ENCODE assay signal across 10 mouse cellular contexts in the genomic region with DNA sequence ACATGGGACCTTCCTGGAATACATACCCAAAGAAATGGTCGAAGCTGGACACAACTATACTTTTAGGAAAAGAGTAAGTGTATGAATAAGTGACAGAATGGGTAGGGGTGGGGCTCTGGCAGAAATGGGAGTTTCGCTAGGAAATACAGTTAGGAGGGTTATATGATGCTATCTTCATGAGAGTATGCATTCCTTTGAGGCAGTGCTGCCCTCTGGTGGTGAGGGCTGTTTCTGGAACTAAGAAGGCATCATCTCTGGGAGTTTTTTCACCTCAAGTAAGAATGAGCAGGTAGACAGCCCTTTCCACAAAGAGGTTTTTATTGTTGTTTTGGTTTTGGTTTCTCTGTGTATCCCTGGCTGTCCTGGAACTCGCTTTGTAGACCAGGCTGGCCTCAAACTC. TPM values are rescaled to one million over a fixed set of nuclear protein-coding genes. Genes with fewer than 3 reads are reported as not detected.
DNase-seq lines count a peak whose midpoint lies in the region; ATAC-seq and TF ChIP-seq lines count a peak whose summit lies in the region.
"Had no signal": no experiment of that assay in that cellular context is flagged by ENCODE, and none has a peak within 500 bp of the region (broad histone marks: within the 10 kb centered on the region; RNA-seq: fewer than 3 reads in every experiment).

No protein-coding gene starts in this region.

- DNase-seq in midbrain, embryonic 11.5 days (ENCODE audit: low spot score, missing footprints) = peak; percentile 94
- peak; percentile 75 for DNase-seq in brain, embryonic 14.5 days (ENCODE audit: low read depth)
- DNase-seq in limb, embryonic 11.5 days (ENCODE audit: low spot score) = peak; percentile 78
- peak; percentile 78 for DNase-seq in retina, postnatal 1 day
- DNase-seq in urinary bladder, adult 2 months (ENCODE audit: low spot score) = peak; percentile 51

- no peak overlapping the region for H3K4me3 ChIP-seq in midbrain, embryonic 11.5 days (ENCODE audit: low read depth, low read length)
- no peak overlapping the region for H3K4me3 ChIP-seq in midbrain, embryonic 13.5 days (replicated peaks)
- no peak overlapping the region for H3K4me3 ChIP-seq in forebrain, embryonic 16.5 days (replicated peaks; ENCODE audit: low read length)
- no peak overlapping the region for H3K4me3 ChIP-seq in intestine, embryonic 15.5 days (replicated peaks)
- no peak overlapping the region for H3K4me3 ChIP-seq in limb, embryonic 11.5 days (ENCODE audit: low read depth, low read length)
- H3K4me3 ChIP-seq: stomach, embryonic 15.5 days had no signal

- WGBS in midbrain, embryonic 11.5 days = 42% methylated on average over 3 of the region's 3 CpGs
- WGBS in midbrain, embryonic 13.5 days = 59% methylated on average over 3 of the region's 3 CpGs
- 49% methylated on average over 3 of the region's 3 CpGs for WGBS in forebrain, embryonic 16.5 days
- WGBS in intestine, embryonic 15.5 days = 46% methylated on average over 3 of the region's 3 CpGs
- WGBS in limb, embryonic 11.5 days = 36% methylated on average over 3 of the region's 3 CpGs

- no peaks in the 10 kb centered on the region for H3K9me3 ChIP-seq in midbrain, embryonic 11.5 days (ENCODE audit: control insufficient read depth, low read length)
- no peaks in the 10 kb centered on the region for H3K9me3 ChIP-seq in midbrain, embryonic 13.5 days
- H3K9me3 ChIP-seq in forebrain, embryonic 16.5 days (ENCODE audit: control insufficient read depth, low read length) = no peaks in the 10 kb centered on the region
- H3K9me3 ChIP-seq in intestine, embryonic 15.5 days = no peaks in the 10 kb centered on the region
- H3K9me3 ChIP-seq in limb, embryonic 11.5 days (ENCODE audit: control insufficient read depth, low read length) = no peaks in the 10 kb centered on the region
- H3K9me3 ChIP-seq: stomach, embryonic 15.5 days had no signal

- no peak overlapping the region for H3K4me2 ChIP-seq in midbrain, embryonic 11.5 days
- H3K4me2 ChIP-seq in midbrain, embryonic 13.5 days (replicated peaks) = no peak overlapping the region
- H3K4me2 ChIP-seq in forebrain, embryonic 16.5 days (ENCODE audit: low read length) = no peak overlapping the region
- H3K4me2 ChIP-seq in intestine, embryonic 15.5 days (replicated peaks) = no peak overlapping the region
- H3K4me2 ChIP-seq in limb, embryonic 11.5 days (ENCODE audit: low read depth, severe bottlenecking) = no peak overlapping the region
- H3K4me2 ChIP-seq: stomach, embryonic 15.5 days had no signal

- peak; percentile 18; the same call in 1 of the 2 replicates for ATAC-seq in midbrain, embryonic 11.5 days (ENCODE audit: low FRiP score)
- ATAC-seq in midbrain, embryonic 13.5 days = no peak
- peak; percentile 19 for ATAC-seq in forebrain, embryonic 16.5 days
- peak; percentile 13; the same call in 1 of the 2 replicates for ATAC-seq in intestine, embryonic 15.5 days
- ATAC-seq in limb, embryonic 11.5 days (ENCODE audit: insufficient number of reproducible peaks, low FRiP score, low TSS enrichment, low read depth) = no peak

- no peak overlapping the region for H3K27ac ChIP-seq in midbrain, embryonic 11.5 days (ENCODE audit: low read depth, low read length)
- H3K27ac ChIP-seq in midbrain, embryonic 13.5 days = no peak overlapping the region
- H3K27ac ChIP-seq in forebrain, embryonic 16.5 days (ENCODE audit: low read length) = no peak overlapping the region
- no peak overlapping the region for H3K27ac ChIP-seq in intestine, embryonic 15.5 days
- H3K27ac ChIP-seq in limb, embryonic 11.5 days (replicated peaks; ENCODE audit: low read depth, low read length) = no peak overlapping the region
- H3K27ac ChIP-seq: stomach, embryonic 15.5 days had no signal

- peaks cover 4% of the 10 kb centered on the region; the same call in 1 of the 2 replicates for H3K36me3 ChIP-seq in midbrain, embryonic 11.5 days (ENCODE audit: control insufficient read depth, insufficient read depth, low read length)
- peaks cover 44% of the 10 kb centered on the region for H3K36me3 ChIP-seq in midbrain, embryonic 13.5 days
- peaks cover 21% of the 10 kb centered on the region for H3K36me3 ChIP-seq in forebrain, embryonic 16.5 days (ENCODE audit: control insufficient read depth, insufficient read depth)
- peaks cover 25% of the 10 kb centered on the region for H3K36me3 ChIP-seq in intestine, embryonic 15.5 days
- peaks cover 11% of the 10 kb centered on the region for H3K36me3 ChIP-seq in limb, embryonic 11.5 days (ENCODE audit: control insufficient read depth, insufficient read depth, low read length)

- no peak for TF ChIP-seq POLR2A in brain, embryonic 14.5 days (IDR thresholded peaks at IDR 0.05; ENCODE audit: borderline replicate concordance, extremely low read depth, insufficient read depth, insufficient read length, poor library complexity, severe bottlenecking)

- H3K9ac ChIP-seq in midbrain, embryonic 11.5 days (ENCODE audit: low read length) = no peak overlapping the region
- no peak overlapping the region for H3K9ac ChIP-seq in midbrain, embryonic 13.5 days (replicated peaks)
- H3K9ac ChIP-seq in forebrain, embryonic 16.5 days (replicated peaks; ENCODE audit: low read depth, low read length) = no peak overlapping the region
- H3K9ac ChIP-seq in intestine, embryonic 15.5 days = no peak overlapping the region
- no peak overlapping the region for H3K9ac ChIP-seq in limb, embryonic 11.5 days (ENCODE audit: low read length)
- H3K9ac ChIP-seq: stomach, embryonic 15.5 days had no signal

- TF ChIP-seq CTCF in brain, embryonic 14.5 days (IDR thresholded peaks at IDR 0.05; ENCODE audit: borderline replicate concordance, extremely low read depth, insufficient read depth, insufficient read length) = peak; percentile 75; the same call in 1 of the 2 replicates

- no peaks in the 10 kb centered on the region for H3K27me3 ChIP-seq in midbrain, embryonic 11.5 days (ENCODE audit: control insufficient read depth, insufficient read depth, low read length)
- H3K27me3 ChIP-seq in midbrain, embryonic 13.5 days = no peaks in the 10 kb centered on the region
- H3K27me3 ChIP-seq in forebrain, embryonic 16.5 days (replicated peaks; ENCODE audit: control insufficient read depth, insufficient read depth, low read length) = no peaks in the 10 kb centered on the region
- no peaks in the 10 kb centered on the region for H3K27me3 ChIP-seq in intestine, embryonic 15.5 days (replicated peaks)
- no peaks in the 10 kb centered on the region for H3K27me3 ChIP-seq in limb, embryonic 11.5 days (ENCODE audit: control insufficient read depth, insufficient read depth, low read length)
- H3K27me3 ChIP-seq: stomach, embryonic 15.5 days had no signal

- no peaks in the 10 kb centered on the region for H3K4me1 ChIP-seq in midbrain, embryonic 11.5 days (ENCODE audit: control insufficient read depth, insufficient read depth, low read length)
- no peaks in the 10 kb centered on the region for H3K4me1 ChIP-seq in midbrain, embryonic 13.5 days (replicated peaks)
- H3K4me1 ChIP-seq in forebrain, embryonic 16.5 days (replicated peaks; ENCODE audit: control insufficient read depth, insufficient read depth, low read length) = no peaks in the 10 kb centered on the region
- no peaks in the 10 kb centered on the region for H3K4me1 ChIP-seq in intestine, embryonic 15.5 days (replicated peaks)
- H3K4me1 ChIP-seq in limb, embryonic 11.5 days (ENCODE audit: control insufficient read depth, insufficient read depth, low read length) = no peaks in the 10 kb centered on the region
- H3K4me1 ChIP-seq: stomach, embryonic 15.5 days had no signal

RNA-seq across cellular contexts. Expression of a gene that starts 5.5 kb away (rescaled TPM):
- polyA plus RNA-seq in midbrain, embryonic 11.5 days (2014; fragmentation: Nextera tagmentation; extraction: Ambion mirVana) = not detected in 2 replicates
- not detected in 2 replicates for polyA plus RNA-seq in midbrain, embryonic 13.5 days (2015; fragmentation: Nextera tagmentation; extraction: Ambion mirVana)
- not detected in 2 replicates for polyA plus RNA-seq in brain, embryonic 14.5 days (2012; rRNA removed)
- polyA plus RNA-seq in forebrain, embryonic 16.5 days (2015; fragmentation: Nextera tagmentation; extraction: Ambion mirVana) = not detected in 2 replicates
- not detected in 2 replicates for polyA plus RNA-seq in intestine, embryonic 15.5 days (2015; fragmentation: Nextera tagmentation; extraction: Ambion mirVana)
- polyA plus RNA-seq in limb, embryonic 11.5 days (2014; fragmentation: Nextera tagmentation; extraction: Ambion mirVana) = not detected in 2 replicates
- not detected in 2 replicates for polyA plus RNA-seq in urinary bladder, adult 2 months (2012; rRNA removed)
- polyA plus RNA-seq: gonadal fat pad, adult 2 months; stomach, embryonic 15.5 days had no signal

RNA-seq across cellular contexts. Expression of a gene that starts 19.4 kb away (rescaled TPM):
- polyA plus RNA-seq in midbrain, embryonic 11.5 days (2014; fragmentation: Nextera tagmentation; extraction: Ambion mirVana) = 69.4 and 72.2 TPM in 2 replicates
- polyA plus RNA-seq in midbrain, embryonic 13.5 days (2015; fragmentation: Nextera tagmentation; extraction: Ambion mirVana) = 84.7 and 95.4 TPM in 2 replicates
- 80.7 and 95.5 TPM in 2 replicates for polyA plus RNA-seq in brain, embryonic 14.5 days (2012; rRNA removed)
- 99.6 and 101 TPM in 2 replicates for polyA plus RNA-seq in forebrain, embryonic 16.5 days (2015; fragmentation: Nextera tagmentation; extraction: Ambion mirVana)
- polyA plus RNA-seq in intestine, embryonic 15.5 days (2015; fragmentation: Nextera tagmentation; extraction: Ambion mirVana) = 43.2 and 43.4 TPM in 2 replicates
- 71.6 and 79.7 TPM in 2 replicates for polyA plus RNA-seq in limb, embryonic 11.5 days (2014; fragmentation: Nextera tagmentation; extraction: Ambion mirVana)
- polyA plus RNA-seq in urinary bladder, adult 2 months (2012; rRNA removed) = 21.3 and 23.1 TPM in 2 replicates

RNA-seq across cellular contexts. Expression of a gene that starts 30.7 kb away (rescaled TPM):
- polyA plus RNA-seq in midbrain, embryonic 11.5 days (2014; fragmentation: Nextera tagmentation; extraction: Ambion mirVana) = not detected in 2 replicates
- polyA plus RNA-seq in midbrain, embryonic 13.5 days (2015; fragmentation: Nextera tagmentation; extraction: Ambion mirVana) = not detected in 2 replicates
- polyA plus RNA-seq in brain, embryonic 14.5 days (2012; rRNA removed) = not detected in 2 replicates
- not detected in 2 replicates for polyA plus RNA-seq in forebrain, embryonic 16.5 days (2015; fragmentation: Nextera tagmentation; extraction: Ambion mirVana)
- not detected in 2 replicates for polyA plus RNA-seq in intestine, embryonic 15.5 days (2015; fragmentation: Nextera tagmentation; extraction: Ambion mirVana)
- polyA plus RNA-seq in limb, embryonic 11.5 days (2014; fragmentation: Nextera tagmentation; extraction: Ambion mirVana) = not detected in 2 replicates
- not detected in 2 replicates for polyA plus RNA-seq in urinary bladder, adult 2 months (2012; rRNA removed)
- polyA plus RNA-seq: gonadal fat pad, adult 2 months; stomach, embryonic 15.5 days had no signal

RNA-seq across cellular contexts. Expression of a gene that starts 35.6 kb away (rescaled TPM):
- 13.5 and 14.7 TPM in 2 replicates for polyA plus RNA-seq in midbrain, embryonic 11.5 days (2014; fragmentation: Nextera tagmentation; extraction: Ambion mirVana)
- 22.4 and 27.6 TPM in 2 replicates for polyA plus RNA-seq in midbrain, embryonic 13.5 days (2015; fragmentation: Nextera tagmentation; extraction: Ambion mirVana)
- 47.4 and 54.0 TPM in 2 replicates for polyA plus RNA-seq in brain, embryonic 14.5 days (2012; rRNA removed)
- 16.9 and 21.3 TPM in 2 replicates for polyA plus RNA-seq in forebrain, embryonic 16.5 days (2015; fragmentation: Nextera tagmentation; extraction: Ambion mirVana)
- 27.4 and 29.8 TPM in 2 replicates for polyA plus RNA-seq in intestine, embryonic 15.5 days (2015; fragmentation: Nextera tagmentation; extraction: Ambion mirVana)
- polyA plus RNA-seq in limb, embryonic 11.5 days (2014; fragmentation: Nextera tagmentation; extraction: Ambion mirVana) = 13.2 and 14.7 TPM in 2 replicates
- 33.4 and 38.5 TPM in 2 replicates for polyA plus RNA-seq in urinary bladder, adult 2 months (2012; rRNA removed)

Comparison
In these comparisons a context has a peak if more than half of its experiments do, and no peak if none do; other contexts are left out.
1. ATAC-seq: peak in midbrain, embryonic 11.5 days (single experiment), forebrain, embryonic 16.5 days (single experiment) and intestine, embryonic 15.5 days (single experiment); none in midbrain, embryonic 13.5 days (single experiment) and limb, embryonic 11.5 days (single experiment).
2. Peak in every context shown above with its lines, with median percentiles within 50 percentile points of each other: DNase-seq.